Mouse (Mus musculus): Measurements from ENCODE around the gene Scarb1.

DNA sequence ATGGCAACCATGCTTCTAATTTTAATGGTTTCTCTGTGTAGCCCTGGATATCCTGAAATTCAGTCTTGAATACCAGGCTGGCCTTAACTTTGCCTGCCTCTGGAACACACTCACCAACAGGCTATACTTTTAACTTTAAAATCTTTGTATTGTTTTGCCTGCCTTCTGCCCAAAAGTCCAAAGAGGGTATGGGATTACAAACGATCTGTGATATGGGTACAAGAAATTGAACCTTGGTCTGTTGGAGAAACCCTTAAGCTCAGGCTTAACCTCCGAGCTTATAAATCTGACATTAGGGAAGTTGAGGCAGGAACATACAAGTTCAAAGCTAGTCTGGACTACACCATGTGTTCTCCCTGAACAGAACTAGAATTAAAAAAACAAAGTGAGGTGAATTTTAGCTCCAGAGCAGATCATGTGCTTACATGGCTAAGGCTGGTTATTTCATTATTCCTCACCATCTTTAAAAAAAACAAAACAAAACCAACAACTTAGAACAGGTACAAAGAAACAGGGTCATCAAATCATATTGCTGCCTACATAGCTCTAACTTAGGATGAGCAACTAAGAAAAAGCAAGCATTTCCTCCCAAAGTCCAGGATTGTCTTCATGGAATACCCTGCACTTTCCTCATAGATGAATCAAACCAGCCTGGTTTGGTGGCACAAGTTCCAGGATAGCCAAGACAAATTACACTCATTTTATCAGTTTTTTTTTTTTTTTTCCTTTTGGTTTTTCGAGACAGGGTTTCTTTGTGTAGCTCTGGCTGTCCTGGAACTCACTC is 42.9 kb upstream of the Scarb1 start:
- TF ChIP-seq CTCF (IDR thresholded peaks at IDR 0.05; ENCODE audit: control insufficient read depth, insufficient read depth, insufficient replicate concordance, low read depth, low read length) (no peak), POLR2A (IDR thresholded peaks at IDR 0.05; ENCODE audit: control insufficient read depth, low read depth, low read length) (no peak)
